Mouse (Mus musculus) brain, embryonic 18.5 days (tissue): Measurements from ENCODE around the gene Zbtb5.
A peak's percentile ranks its signal among the peaks of the same experiment; 100 is the strongest.
"Not testable (repeated sequence)": the region's sequence is repeated elsewhere in the genome, so short reads cannot be mapped to it uniquely, and the experiment has no call there.

ENCODE experiments used
- DNase-seq: peaks from one replicate; pipeline ENCODE4 v3.0.0-alpha.2; 2012; ENCODE audit warnings: low read depth, low spot score

The Zbtb5 gene

GRCm38 (mm10) chr4:45012105-45012975 lies at the start of gene Zbtb5:
Gene Zbtb5 (minus strand): TSS chr4:45012412.
- DNase-seq = peak; percentile 100

- DNase-seq = no peak
Observed at GRCm38 (mm10) chr4:45055451-45055850, 43.2 kb upstream of the Zbtb5 start.

DNA sequence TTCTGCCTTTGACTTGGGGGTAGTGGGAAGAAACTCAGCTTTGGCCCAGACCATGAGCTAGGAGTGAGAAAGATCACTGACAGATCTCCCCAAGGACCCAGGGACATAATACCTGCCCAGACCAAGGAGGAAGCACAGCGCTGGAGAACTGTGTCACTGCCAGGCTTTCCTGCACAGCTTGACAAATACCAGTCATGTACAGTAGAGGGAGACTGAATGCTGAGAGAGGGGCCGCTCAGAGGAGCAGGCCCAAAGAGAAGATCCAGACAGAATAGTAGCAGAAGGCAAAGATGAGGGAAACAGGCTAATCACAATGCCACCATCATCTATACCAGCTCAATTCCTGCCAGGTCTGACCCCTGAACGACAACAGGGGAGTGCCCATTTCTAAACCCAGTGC lies 42.6 kb upstream of the Zbtb5 start:
- no peak for DNase-seq

DNA sequence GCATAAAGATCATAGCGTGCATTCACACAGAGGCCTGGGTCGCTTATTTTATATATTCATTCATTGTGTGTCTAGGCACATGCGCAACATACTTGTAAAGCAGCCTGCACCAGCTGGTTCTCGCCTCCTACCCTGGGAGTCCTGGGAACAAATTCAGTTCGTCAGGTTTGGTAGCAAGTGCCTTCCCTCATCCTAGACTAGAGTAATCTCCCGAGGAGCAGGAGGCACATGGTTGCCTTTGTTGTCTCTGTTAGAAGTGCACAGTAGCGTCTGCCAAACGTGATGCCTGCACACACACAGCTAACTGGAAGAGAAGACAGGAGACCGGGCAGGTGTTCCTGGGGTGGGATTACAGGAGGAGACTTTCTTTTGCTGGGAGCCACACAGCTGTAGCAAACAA lies 35.7 kb upstream of the Zbtb5 start:
- no peak for DNase-seq

GRCm38 (mm10) chr4:45047286-45047887 lies 35.2 kb upstream of the Zbtb5 start:
- no peak for DNase-seq

DNA sequence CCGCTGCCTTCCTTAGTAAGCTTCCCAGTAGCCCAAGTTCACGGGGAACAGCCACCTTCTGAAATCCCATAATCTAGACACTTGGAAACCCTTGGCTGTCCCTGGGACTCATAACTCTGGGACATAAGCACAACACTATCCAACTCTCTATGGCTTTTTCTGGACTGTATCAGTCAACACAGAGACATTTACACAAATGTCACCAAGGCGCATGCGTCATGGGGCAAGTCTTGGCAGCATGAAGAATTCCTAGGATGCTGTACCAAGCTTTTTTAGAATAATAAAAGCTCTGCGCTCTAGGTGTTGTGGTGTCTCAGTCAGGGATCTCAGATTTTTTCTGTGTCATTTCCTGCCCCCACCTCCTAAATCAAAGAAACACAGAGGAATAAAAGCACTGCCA lies 34.5 kb upstream of the Zbtb5 start:
- DNase-seq = no peak

DNA sequence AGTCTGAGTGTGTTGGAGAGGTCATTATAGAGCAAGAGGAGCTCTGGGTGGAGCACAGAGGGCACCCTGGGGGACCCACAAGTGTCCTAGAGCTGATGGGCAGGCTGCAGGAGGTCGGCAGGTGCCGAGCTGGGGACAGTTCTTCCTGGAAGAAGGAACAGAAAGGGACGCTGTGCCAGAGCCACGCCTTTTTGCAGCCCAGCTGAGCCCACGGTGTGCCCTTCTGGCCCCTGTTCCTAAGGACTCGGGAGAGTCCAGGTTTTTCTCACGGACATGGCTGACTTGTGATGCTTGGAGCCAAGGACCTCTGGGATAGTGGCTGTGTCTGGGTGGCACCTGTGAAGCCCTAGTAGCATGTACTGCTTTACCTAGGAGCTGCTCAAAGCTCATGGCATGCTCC lies 28.6 kb upstream of the Zbtb5 start:
- DNase-seq = no peak

DNA sequence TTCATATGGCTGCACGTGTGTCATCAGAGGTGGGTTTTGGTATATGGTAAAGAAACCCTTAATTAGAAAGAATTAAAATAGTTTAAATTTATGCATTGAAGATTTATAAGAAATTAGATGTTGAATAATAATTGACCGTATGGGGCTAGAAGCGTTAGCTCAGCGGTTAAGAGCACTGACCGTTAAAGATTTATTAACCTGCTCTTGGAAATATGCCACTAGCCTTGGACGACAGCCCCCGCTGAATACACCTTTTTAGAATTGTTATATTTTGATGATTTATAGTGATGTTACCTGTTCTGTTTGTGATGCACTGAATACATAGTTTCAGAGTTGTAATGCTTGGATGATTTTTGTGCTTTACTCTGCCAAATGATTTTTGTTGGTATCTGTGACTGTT lies 27.3 kb upstream of the Zbtb5 start:
- DNase-seq = not testable (repeated sequence)

DNA sequence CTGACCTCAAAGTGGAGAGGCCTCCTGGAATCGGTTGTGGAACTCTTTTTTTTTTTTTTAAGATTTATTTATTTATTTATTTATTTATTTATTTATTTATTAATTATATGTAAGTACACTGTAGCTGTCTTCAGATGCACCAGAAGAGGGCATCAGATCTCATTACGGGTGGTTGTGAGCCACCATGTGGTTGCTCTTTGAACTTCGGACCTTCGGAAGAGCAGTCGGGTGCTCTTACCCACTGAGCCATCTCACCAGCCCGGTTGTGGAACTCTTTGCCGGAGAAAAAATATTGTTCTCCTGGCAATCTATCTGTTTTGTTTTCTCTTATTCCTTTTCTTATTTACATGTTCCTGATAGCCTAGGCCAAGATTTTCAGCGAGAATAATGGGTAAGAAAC lies 26.7 kb upstream of the Zbtb5 start:
- not testable (repeated sequence) for DNase-seq

DNA sequence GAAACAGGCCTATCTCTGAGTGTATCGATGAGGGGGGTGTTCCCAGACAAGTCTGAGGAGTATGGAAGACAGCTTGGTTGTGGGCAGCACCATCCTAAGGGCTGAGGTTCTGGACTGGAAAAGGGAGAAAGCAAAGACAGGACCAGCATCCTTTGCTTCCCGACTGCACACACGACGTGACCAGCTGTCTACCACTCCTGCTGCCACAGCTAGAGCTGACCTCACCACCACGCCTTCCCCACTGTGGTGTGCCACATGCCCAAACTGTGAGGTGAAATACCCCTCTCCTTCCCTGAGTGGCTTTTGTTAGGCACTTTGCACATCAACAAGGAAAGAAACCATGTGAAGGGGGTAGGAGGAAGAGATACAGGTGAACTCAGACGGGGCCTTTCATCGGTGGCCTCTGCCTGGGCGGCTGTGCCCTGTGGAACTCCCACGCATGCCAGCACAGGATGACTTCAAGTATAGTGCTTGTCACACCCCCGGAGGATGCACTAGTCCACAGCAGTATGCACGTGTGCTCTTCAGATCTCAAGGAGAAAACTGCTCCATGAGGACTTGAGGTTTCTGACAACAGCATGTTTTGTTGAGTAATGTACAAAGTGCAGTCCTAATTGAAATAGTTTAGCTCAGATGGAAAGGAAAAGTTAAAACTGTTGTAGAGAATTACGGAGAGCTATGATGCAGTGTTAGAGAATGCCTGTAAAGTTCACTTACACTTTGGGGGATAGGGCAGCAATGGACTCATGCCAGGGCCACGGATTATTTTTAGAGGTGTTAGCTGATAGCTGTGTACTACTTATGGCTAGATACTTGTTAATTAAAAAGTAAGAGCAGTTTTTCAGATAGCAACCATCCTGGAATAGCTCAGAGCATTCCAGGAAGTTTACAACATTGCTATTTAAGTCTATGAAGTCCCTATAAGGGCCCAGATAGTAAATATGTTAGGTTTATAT lies 25.5 kb upstream of the Zbtb5 start:
- DNase-seq = no peak

DNA sequence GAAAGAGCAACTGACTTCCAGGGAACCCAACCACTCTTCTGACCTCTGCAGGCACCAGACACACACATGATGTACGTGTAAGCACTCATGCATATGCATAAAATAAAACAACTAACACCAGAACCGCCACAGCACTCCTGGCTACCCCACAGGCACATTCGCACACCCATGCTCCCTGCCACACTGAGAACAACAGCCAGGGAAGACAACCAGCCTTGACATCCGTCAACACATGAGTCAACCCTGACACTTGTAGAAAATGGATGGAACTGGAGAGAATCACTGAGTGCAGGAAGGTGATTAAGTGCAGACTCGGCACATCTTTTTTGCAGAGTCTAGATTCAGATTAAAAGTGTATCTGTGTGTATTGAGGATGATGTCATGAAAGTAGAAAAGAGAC lies 24.4 kb upstream of the Zbtb5 start:
- DNase-seq = no peak

DNA sequence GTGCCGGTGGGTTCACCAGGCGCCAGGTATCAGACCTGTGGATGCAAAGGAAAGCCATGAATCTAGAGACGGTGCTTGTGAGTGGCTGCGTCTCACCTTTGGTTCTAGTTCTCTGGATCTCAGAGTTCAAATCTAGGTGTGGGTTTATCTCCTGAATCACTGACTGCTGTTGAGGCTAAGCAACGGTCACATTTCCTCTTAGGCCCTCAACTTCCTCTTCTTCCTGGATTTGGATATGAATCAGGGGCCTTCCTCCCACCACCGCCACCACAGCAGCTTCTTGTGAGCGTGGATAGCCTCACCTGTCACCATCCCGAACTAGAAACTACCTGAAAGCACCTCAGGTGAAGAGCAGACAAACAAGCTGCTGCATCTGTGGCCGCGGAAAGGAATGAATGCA lies 23.8 kb upstream of the Zbtb5 start:
- DNase-seq = no peak

- DNase-seq = no peak
Observed at GRCm38 (mm10) chr4:45034693-45035628, 22.7 kb upstream of the Zbtb5 start.

- no peak for DNase-seq
Observed at GRCm38 (mm10) chr4:45032586-45032985, 20.4 kb upstream of the Zbtb5 start.

DNA sequence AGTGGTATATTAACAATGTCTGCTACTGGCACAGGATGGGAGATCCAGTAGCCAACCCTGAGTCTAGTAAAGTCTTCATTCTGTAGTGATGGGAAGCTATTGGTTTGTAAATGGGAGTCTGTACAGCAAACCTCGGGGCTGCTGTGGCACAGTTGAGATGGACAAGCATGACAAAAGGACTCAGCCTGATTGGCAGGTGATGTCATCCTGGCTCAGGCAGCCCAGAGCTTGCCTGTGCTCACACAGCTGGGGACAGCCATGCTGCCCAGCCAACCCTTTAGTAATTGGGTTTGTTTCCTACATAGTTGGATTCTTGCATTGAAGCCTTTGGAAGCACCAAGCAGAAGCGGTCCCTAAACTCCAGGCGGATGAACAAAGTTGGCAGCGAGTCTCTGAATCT lies 14.2 kb upstream of the Zbtb5 start:
- no peak for DNase-seq

- DNase-seq = no peak
Observed at GRCm38 (mm10) chr4:45019009-45019408, 6.8 kb upstream of the Zbtb5 start.

DNA sequence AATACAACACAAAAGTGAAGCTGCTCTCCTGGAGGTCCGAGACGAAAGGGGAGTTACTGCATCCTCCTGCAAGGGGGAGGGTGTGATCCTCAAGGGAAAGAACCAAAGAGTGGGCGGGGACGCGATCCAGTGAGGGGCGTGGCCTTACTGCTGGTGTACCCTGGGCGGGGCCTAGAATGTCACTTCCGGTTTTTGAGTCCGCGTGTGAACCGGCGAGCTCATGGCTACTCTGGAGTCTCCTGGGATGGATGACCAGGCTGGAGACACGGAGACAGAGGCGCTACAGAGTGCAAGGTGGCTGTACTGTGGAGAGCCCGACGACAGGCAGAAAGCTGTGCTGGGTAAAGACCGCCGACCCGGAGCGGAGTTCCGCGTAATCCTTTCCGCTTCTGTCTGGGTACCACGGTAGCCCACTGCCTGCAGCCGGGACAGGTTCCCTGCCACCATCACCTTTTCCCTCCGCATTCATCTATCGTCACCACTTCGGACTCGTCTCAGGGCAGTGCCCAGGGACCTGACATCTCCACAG lies 6.3 kb upstream of the Zbtb5 start, which contains the start of gene Polr1e:
TSS of gene Polr1e (plus strand) at position 132 of the 529 bp plus-strand sequence.
- peak; percentile 58 for DNase-seq

- DNase-seq = peak; percentile 43
Observed at GRCm38 (mm10) chr4:45015615-45016014, 3.4 kb upstream of the Zbtb5 start.

- no peak for DNase-seq
Observed at GRCm38 (mm10) chr4:45013537-45013936, 1.3 kb upstream of the Zbtb5 start.

DNA sequence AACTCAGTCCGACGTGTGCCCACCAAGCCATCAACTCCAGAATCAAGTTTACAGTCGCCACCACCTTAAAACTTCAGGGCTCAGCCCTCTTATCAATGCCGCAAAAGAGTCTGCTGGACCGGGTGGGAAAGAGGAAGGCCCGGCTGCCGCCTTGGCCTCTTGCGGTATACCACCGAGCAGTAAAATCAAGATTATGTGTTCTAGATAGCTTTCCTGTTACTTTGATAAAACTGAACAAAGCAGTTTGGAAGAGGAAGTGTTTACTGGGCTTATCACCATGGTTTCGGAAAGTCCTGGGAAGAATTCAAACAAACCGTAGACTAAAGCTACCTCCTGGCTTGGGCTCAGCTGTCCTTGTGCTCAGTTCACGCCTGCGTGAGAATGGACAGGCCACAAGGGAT lies 819 bp upstream of the Zbtb5 start:
- no peak for DNase-seq
